Mouse (Mus musculus) heart, adult 2 months (tissue): Measurements from ENCODE around the gene Gtpbp10. TPM values are rescaled to one million over a fixed set of nuclear protein-coding genes. Genes with fewer than 3 reads are reported as not detected.

Experiments
- DNase-seq, 2 experiments: peaks; one replicate each; pipeline ENCODE4 v3.0.0; 2021
- H3K27ac ChIP-seq: fragments of 200-600 bp; 2 replicates; pipeline ENCODE4 v1.8.1; 2022
- H3K27me3 ChIP-seq: fragments of 200-500 bp; 2 replicates; pipeline ENCODE4 v1.6.1; 2012; ENCODE audit warnings: mild to moderate bottlenecking, low read length, inconsistent platforms, mixed read lengths; ENCODE audit not compliant: control insufficient read depth, insufficient read depth
- H3K36me3 ChIP-seq: fragments of 200-500 bp; 2 replicates; pipeline ENCODE4 v1.6.1; 2012; ENCODE audit warnings: low read length, inconsistent platforms; ENCODE audit not compliant: control insufficient read depth, insufficient read depth
- H3K4me1 ChIP-seq: fragments of 200-500 bp; 2 replicates; pipeline ENCODE4 v1.6.1; 2011; ENCODE audit warnings: low read length; ENCODE audit not compliant: control insufficient read depth, insufficient read depth
- H3K4me3 ChIP-seq: fragments of 200-600 bp; 2 replicates; pipeline ENCODE4 v1.8.1; 2022
- H3K79me2 ChIP-seq: fragments of 200-500 bp; replicated peaks from 2 replicates; pipeline ENCODE4 v1.6.1; 2012; ENCODE audit warnings: mild to moderate bottlenecking, inconsistent platforms, low read length, moderate library complexity, mixed read lengths; ENCODE audit not compliant: control insufficient read depth, insufficient read depth
- H3K9ac ChIP-seq: fragments of 200-500 bp; 2 replicates; pipeline ENCODE4 v1.6.1; 2012; ENCODE audit warnings: low read depth, mild to moderate bottlenecking, control low read depth, inconsistent platforms, low read length, mixed read lengths
- CTCF ChIP-seq: fragments of 200-600 bp; IDR thresholded peaks from 2 replicates; pipeline ENCODE4 v1.8.1; 2022; ENCODE audit warnings: antibody characterized with exemption, mild to moderate bottlenecking, moderate library complexity
- EP300 ChIP-seq: fragments of 200-500 bp; IDR thresholded peaks from 2 replicates; pipeline ENCODE4 v1.6.1; 2011; ENCODE audit warnings: low read depth, low read length, control low read depth; ENCODE audit not compliant: insufficient read depth
- POLR2A ChIP-seq: fragments of 200-500 bp; IDR thresholded peaks from 2 replicates; pipeline ENCODE4 v1.6.1; 2011; ENCODE audit warnings: mild to moderate bottlenecking, low read depth, low read length, control low read depth; ENCODE audit not compliant: insufficient read depth
- WGBS: fragments of 180-500 bp; shearing (Covaris S2); methylation state at CpG from one replicate; pipeline ENCODE4 v1.1.7; 2018; 5-methylcytosine and 5-hydroxymethylcytosine counted together
- intact Hi-C: fragments of 180-260 bp; cut with DNase I; formaldehyde crosslinking; loops from one replicate; pipeline ENCODE4 v1.15.1; 2025
- polyA plus RNA-seq: library from polyadenylated mRNA; depleted of rRNA; stranded (reverse); fragments of >200 nt; gene quantifications from 2 replicates; pipeline ENCODE4 v1.2.3, GENCODE M21; 2012
- total RNA-seq, 2 experiments: library from RNA; stranded (reverse); gene quantifications; 2 replicates each; pipeline ENCODE4 v1.2.3; 2021

Gene Gtpbp10
- total and polyA plus RNA-seq, 3 experiments: 4.3 to 11.4 (median 9.6) TPM

DNA sequence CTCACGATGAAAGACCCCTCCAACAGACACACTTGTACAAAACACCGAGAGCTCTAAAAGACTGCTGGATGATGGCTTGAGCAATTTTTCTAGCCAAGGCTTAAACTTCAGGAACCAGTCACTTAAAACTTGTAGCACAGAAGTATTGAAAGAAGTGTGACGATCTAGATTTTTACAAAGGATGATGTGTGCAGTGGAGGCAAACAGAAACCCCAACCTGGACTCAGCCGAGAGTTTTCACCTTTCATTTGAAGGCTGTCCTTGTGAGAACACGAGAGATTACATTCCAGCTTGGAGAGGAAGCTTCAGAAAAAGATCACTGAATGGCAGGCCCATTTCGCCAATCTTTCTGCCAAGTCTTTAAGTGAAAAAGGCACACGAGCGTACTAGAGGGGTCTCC, 460 bp upstream of the Gtpbp10 start:
- 35% methylated on average over 8 of the region's 8 CpGs for WGBS
- H3K4me3 ChIP-seq: peak overlapping the region; percentile 57
- H3K79me2 ChIP-seq: no peaks in the 10 kb centered on the region
- peak overlapping the region; percentile 34 for H3K9ac ChIP-seq
- intact Hi-C loops: loop anchor here (1.0 to 5.0 kb wide), 2 partner anchors 44 to 103 kb away; partner anchors contain the start of gene Cfap69
- H3K27ac ChIP-seq: peak overlapping the region; percentile 70; the same call in 1 of the 2 replicates
- 0 out of 2 replicates have a peak, but pooled peaks cover 1% of the 10 kb centered on the region for H3K27me3 ChIP-seq
- DNase-seq: no peak
- no peaks in the 10 kb centered on the region for H3K36me3 ChIP-seq
- no peaks in the 10 kb centered on the region for H3K4me1 ChIP-seq
- TF ChIP-seq CTCF (no peak), EP300 (no peak), POLR2A (no peak)

DNA sequence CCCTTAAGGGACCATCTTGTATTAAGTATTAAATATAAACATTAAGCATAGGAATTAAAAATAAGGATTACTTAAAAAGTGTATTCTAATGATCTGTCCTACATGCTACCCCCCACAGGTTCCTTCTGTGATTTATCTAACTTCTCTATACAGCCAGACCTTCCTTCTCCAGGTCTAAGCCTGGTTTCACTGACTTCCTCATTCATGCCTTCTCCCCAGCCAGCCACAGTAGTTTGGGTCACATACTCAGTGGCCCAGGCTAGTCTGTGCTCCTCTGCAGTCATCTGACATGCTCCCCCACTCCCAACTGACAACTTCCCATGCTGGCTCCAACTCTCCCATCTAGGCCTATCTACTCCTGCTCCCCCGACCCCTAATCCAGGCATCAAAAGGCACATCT, 8.2 kb downstream of the Gtpbp10 start:
- Histone ChIP-seq H3K9ac (no peak overlapping the region), H3K4me1 (no peaks in the 10 kb centered on the region), H3K36me3 (no peaks in the 10 kb centered on the region), H3K79me2 (no peaks in the 10 kb centered on the region), H3K27ac (no peak overlapping the region), H3K27me3 (no peaks in the 10 kb centered on the region), H3K4me3 (no peak overlapping the region)
- no peak for DNase-seq
- WGBS: 89% methylated on average over 1 of the region's 1 CpGs
- TF ChIP-seq EP300: no peak
- no peak for TF ChIP-seq POLR2A
- TF ChIP-seq CTCF: no peak
- intact Hi-C loops: no loop called here

GRCm38 (mm10) chr5:5540385-5540784, 19.0 kb downstream of the Gtpbp10 start:
- no peak for TF ChIP-seq CTCF
- TF ChIP-seq POLR2A: no peak
- TF ChIP-seq EP300: no peak
- H3K27me3 ChIP-seq: no peaks in the 10 kb centered on the region
- H3K4me3 ChIP-seq: no peak overlapping the region
- no peak overlapping the region for H3K9ac ChIP-seq
- intact Hi-C loops: no loop called here
- H3K36me3 ChIP-seq: no peaks in the 10 kb centered on the region
- no peak overlapping the region for H3K27ac ChIP-seq
- no peaks in the 10 kb centered on the region for H3K79me2 ChIP-seq
- no peaks in the 10 kb centered on the region for H3K4me1 ChIP-seq
- 41% methylated on average over 3 of the region's 3 CpGs for WGBS
- no peak for DNase-seq

GRCm38 (mm10) chr5:5539771-5540170, 19.6 kb downstream of the Gtpbp10 start:
- Histone ChIP-seq H3K27ac (no peak overlapping the region), H3K4me3 (no peak overlapping the region), H3K27me3 (no peaks in the 10 kb centered on the region), H3K36me3 (no peaks in the 10 kb centered on the region), H3K9ac (no peak overlapping the region), H3K4me1 (no peaks in the 10 kb centered on the region), H3K79me2 (no peaks in the 10 kb centered on the region)
- intact Hi-C loops: no loop called here
- no peak for DNase-seq
- TF ChIP-seq CTCF: no peak
- TF ChIP-seq POLR2A: no peak
- no peak for TF ChIP-seq EP300
- 53% methylated on average over 3 of the region's 3 CpGs for WGBS

DNA sequence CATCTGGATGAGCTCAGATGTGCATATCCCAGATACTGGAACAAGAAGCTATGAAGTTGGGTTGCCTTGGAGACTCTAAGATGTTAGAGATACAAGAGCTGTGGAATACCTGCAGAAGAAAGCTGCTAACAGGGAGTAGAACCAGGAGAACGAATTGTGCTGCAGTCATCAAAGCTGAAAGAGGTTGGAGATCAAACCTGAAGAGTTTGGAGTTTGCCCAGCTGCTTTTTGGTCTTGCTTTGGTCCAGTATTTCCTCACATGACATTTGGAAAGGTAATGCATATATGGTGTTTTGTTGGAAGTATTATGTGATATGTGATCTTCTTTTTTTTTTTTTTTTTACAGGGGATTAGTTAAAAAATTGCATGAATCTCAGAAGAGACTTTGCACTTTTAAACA, 23.2 kb downstream of the Gtpbp10 start:
- Histone ChIP-seq H3K27ac (no peak overlapping the region), H3K79me2 (no peaks in the 10 kb centered on the region), H3K4me3 (no peak overlapping the region), H3K4me1 (no peaks in the 10 kb centered on the region), H3K36me3 (no peaks in the 10 kb centered on the region), H3K9ac (no peak overlapping the region), H3K27me3 (no peaks in the 10 kb centered on the region)
- no peak for DNase-seq
- intact Hi-C loops: no loop called here
- TF ChIP-seq CTCF (no peak), POLR2A (no peak), EP300 (no peak)
- WGBS: 100% methylated on average over 1 of the region's 1 CpGs

DNA sequence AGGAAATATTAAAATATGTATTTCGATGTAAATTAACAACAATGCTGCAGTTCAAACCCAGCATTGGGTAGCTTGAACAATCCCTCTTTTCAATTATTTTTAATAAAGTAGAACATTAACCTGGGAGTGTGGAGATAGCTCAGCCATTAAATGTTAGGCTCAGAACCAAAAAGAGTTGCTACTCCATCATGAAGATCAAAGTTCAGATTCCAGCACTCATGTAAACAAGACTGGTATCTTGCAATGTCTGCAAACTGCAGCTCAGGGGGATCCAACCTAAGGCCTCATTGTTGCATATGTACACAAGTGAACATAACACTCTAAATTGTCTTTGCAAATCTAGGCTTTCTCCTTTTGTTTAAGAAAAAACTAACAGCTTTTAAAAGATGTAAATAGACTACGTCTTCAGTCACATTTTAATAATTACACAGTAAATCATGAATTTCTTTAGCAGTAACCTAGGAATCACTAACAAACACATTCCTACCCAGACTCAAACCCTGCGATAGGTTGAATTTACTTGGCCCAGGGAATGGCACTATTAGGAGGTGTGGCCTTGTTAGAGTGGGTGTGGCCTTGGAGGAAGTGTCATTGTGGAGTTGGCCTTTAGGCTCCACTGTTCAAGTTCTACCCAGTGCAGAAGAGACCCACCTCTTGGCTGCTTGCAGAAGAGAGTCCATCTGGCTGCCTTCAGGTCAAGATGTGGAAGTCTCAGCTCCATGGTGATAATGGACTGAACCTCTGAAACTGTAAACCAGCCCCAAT, 25.5 kb downstream of the Gtpbp10 start:
- H3K79me2 ChIP-seq: no peaks in the 10 kb centered on the region
- no peaks in the 10 kb centered on the region for H3K36me3 ChIP-seq
- DNase-seq: no peak
- H3K9ac ChIP-seq: no peak overlapping the region
- 94% methylated on average over 3 of the region's 3 CpGs for WGBS
- H3K27ac ChIP-seq: no peak overlapping the region
- no peak for TF ChIP-seq EP300
- TF ChIP-seq POLR2A: no peak
- no peak for TF ChIP-seq CTCF
- intact Hi-C loops: no loop called here
- no peaks in the 10 kb centered on the region for H3K27me3 ChIP-seq
- H3K4me1 ChIP-seq: no peaks in the 10 kb centered on the region
- H3K4me3 ChIP-seq: no peak overlapping the region
